Comparison of ENCODE assay signal across 8 mouse cellular contexts in genomic region chr15:101479007-101479665, GRCm38 (mm10). TPM values are rescaled to one million over a fixed set of nuclear protein-coding genes. Genes with fewer than 3 reads are reported as not detected.
DNase-seq lines count a peak whose midpoint lies in the region; ATAC-seq and TF ChIP-seq lines count a peak whose summit lies in the region.

No protein-coding gene starts in this region.

- no peaks in the 10 kb centered on the region for H3K36me3 ChIP-seq in CH12.LX (replicated peaks in 1 of 2; ENCODE audit: control insufficient read depth in 1 of 2, insufficient read depth in 1 of 2, low read length in 1 of 2)
- no peaks in the 10 kb centered on the region for H3K36me3 ChIP-seq in forebrain, postnatal 0 days (ENCODE audit: insufficient read depth)
- no peaks in the 10 kb centered on the region for H3K36me3 ChIP-seq in hindbrain, embryonic 15.5 days

- no peak overlapping the region for H3K9ac ChIP-seq in CH12.LX (ENCODE audit: insufficient read depth, low read depth)
- peak overlapping the region; percentile 28; the same call in 1 of the 2 replicates for H3K9ac ChIP-seq in forebrain, postnatal 0 days
- 0 out of 2 replicates have a peak overlapping the region, but pooled peaks have one; percentile 14 for H3K9ac ChIP-seq in hindbrain, embryonic 15.5 days

- no peak overlapping the region for H3K4me3 ChIP-seq in CH12.LX (replicated peaks in 1 of 3; ENCODE audit: low read depth in 2 of 3, low read length in 2 of 3, poor library complexity in 1 of 3)
- H3K4me3 ChIP-seq in forebrain, postnatal 0 days (ENCODE audit: low read depth, low read length): peak overlapping the region; percentile 23
- peak overlapping the region; percentile 27 for H3K4me3 ChIP-seq in hindbrain, embryonic 15.5 days

- TF ChIP-seq POLR2A in CH12.LX (IDR thresholded peaks at IDR 0.05; ENCODE audit: low read depth, low read length): no peak

- H3K9me3 ChIP-seq in CH12.LX (replicated peaks; ENCODE audit: low read length): no peaks in the 10 kb centered on the region
- no peaks in the 10 kb centered on the region for H3K9me3 ChIP-seq in forebrain, postnatal 0 days (ENCODE audit: low read length)
- no peaks in the 10 kb centered on the region for H3K9me3 ChIP-seq in hindbrain, embryonic 15.5 days

- in situ Hi-C loops in CH12.LX (cut with MboI; ENCODE audit: low pct_ligation_motif_present, low pct_unique_long_range_greater_than_20kb, low sequenced_read_pairs): no loop called here

- WGBS in forebrain, postnatal 0 days: 9% methylated on average over 31 of the region's 31 CpGs
- WGBS in hindbrain, embryonic 15.5 days: 10% methylated on average over 31 of the region's 31 CpGs

- H3K4me2 ChIP-seq in CH12.LX (ENCODE audit: insufficient read depth, low read depth, poor library complexity, severe bottlenecking): no peak overlapping the region; the same call in 1 of the 2 replicates
- H3K4me2 ChIP-seq in forebrain, postnatal 0 days (ENCODE audit: low read depth): peak overlapping the region; percentile 62
- H3K4me2 ChIP-seq in hindbrain, embryonic 15.5 days: peak overlapping the region; percentile 75

- TF ChIP-seq CTCF in CH12.LX (conservative IDR thresholded peaks at IDR 0.05 in 1 of 2, IDR thresholded peaks at IDR 0.05 in 1 of 2; ENCODE audit: low read depth in 2 of 2, low read length in 2 of 2): peak in 1 of 2 experiments; percentile 64; a peak in 2 of 4 replicates
- peak; percentile 76 for TF ChIP-seq CTCF in forebrain, postnatal 0 days (IDR thresholded peaks at IDR 0.05; ENCODE audit: low read depth)

- DNase-seq in CH12.LX (ENCODE audit: extremely low read depth): no peak
- peak; percentile 20 to 35 for DNase-seq in cerebellum, adult 18-20 months
- DNase-seq in forebrain, postnatal 0 days: peak; percentile 55
- DNase-seq in left cerebral cortex, adult 11 months (ENCODE audit: low spot score): peak; percentile 19
- DNase-seq in lung, postnatal 10 days: peak; percentile 71
- DNase-seq in retina, postnatal 1 day: peak; percentile 77

- H3K4me1 ChIP-seq in CH12.LX (ENCODE audit: control insufficient read depth in 1 of 2, insufficient read depth in 2 of 2): no peaks in the 10 kb centered on the region
- H3K4me1 ChIP-seq in forebrain, postnatal 0 days (ENCODE audit: insufficient read depth): peaks cover 13% of the 10 kb centered on the region
- H3K4me1 ChIP-seq in hindbrain, embryonic 15.5 days (replicated peaks): peaks cover 11% of the 10 kb centered on the region

- peak; percentile 77 for ATAC-seq in forebrain, postnatal 0 days
- ATAC-seq in hindbrain, embryonic 15.5 days (ENCODE audit: low FRiP score, low read depth): no peak
- ATAC-seq in erythroid progenitor cell, adult 5-6 weeks (replicated peaks; ENCODE audit: low FRiP score, poor library complexity, severe bottlenecking): no peak

- no peak overlapping the region for H3K27ac ChIP-seq in CH12.LX (ENCODE audit: insufficient read depth, low read depth)
- no peak overlapping the region for H3K27ac ChIP-seq in forebrain, postnatal 0 days (ENCODE audit: low read depth, low read length)
- H3K27ac ChIP-seq in hindbrain, embryonic 15.5 days (replicated peaks): no peak overlapping the region

- dilution Hi-C loops in CH12.LX (cut with MboI; ENCODE audit: extremely low pct_ligation_motif_present, extremely low pct_unique_long_range_greater_than_20kb, low sequenced_read_pairs): no loop called here

- no peaks in the 10 kb centered on the region for H3K79me2 ChIP-seq in CH12.LX (replicated peaks; ENCODE audit: control insufficient read depth, extremely low read depth, insufficient read depth, poor library complexity, severe bottlenecking)

- no peak for TF ChIP-seq EP300 in CH12.LX (IDR thresholded peaks at IDR 0.05; ENCODE audit: low read length)

- TF ChIP-seq RAD21 in CH12.LX (IDR thresholded peaks at IDR 0.05; ENCODE audit: low read depth, low read length): peak; percentile 12

- peaks cover 87% of the 10 kb centered on the region for H3K27me3 ChIP-seq in CH12.LX (replicated peaks)
- no peaks in the 10 kb centered on the region for H3K27me3 ChIP-seq in forebrain, postnatal 0 days (ENCODE audit: insufficient read depth, low read length)
- H3K27me3 ChIP-seq in hindbrain, embryonic 15.5 days: 0 out of 2 replicates have a peak, but pooled peaks cover 3% of the 10 kb centered on the region

TF ChIP-seq in CH12.LX, 34 proteins besides CTCF, POLR2A, EP300 and RAD21:
- no peak for TF ChIP-seq KAT2A (IDR thresholded peaks at IDR 0.05; ENCODE audit: insufficient replicate concordance, low read length)
- TF ChIP-seq SMC3 (IDR thresholded peaks at IDR 0.05; ENCODE audit: low read depth, low read length): peak; percentile 37

RNA-seq across cellular contexts. Expression of gene Krt86, which starts 5.9 kb away (rescaled TPM):
- not detected in 2 replicates for total RNA-seq in CH12.LX (2012; rRNA removed)
- total RNA-seq in CH12.LX (2014; rRNA removed): not detected in 2 replicates
- not detected in 2 replicates for polyA plus RNA-seq in CH12.LX (2012; ENCODE audit: insufficient read length, low read depth)
- total RNA-seq in forebrain, postnatal 0 days (2014; rRNA removed): 0.14 TPM in 1 of 2 replicates, not detected in the other
- polyA plus RNA-seq in forebrain, postnatal 0 days (2015; fragmentation: Nextera tagmentation; extraction: Ambion mirVana): 0.11 and 0.19 TPM in 2 replicates
- 0.09 and 0.12 TPM in 2 replicates for polyA plus RNA-seq in hindbrain, embryonic 15.5 days (2015; fragmentation: Nextera tagmentation; extraction: Ambion mirVana)
- total RNA-seq in erythroid progenitor cell, adult 5-6 weeks (2015; ENCODE audit: low replicate concordance): not detected in 2 replicates
- not detected in 2 replicates for total RNA-seq in erythroid progenitor cell, adult 5-6 weeks (2017; ENCODE audit: low replicate concordance)

RNA-seq across cellular contexts. Expression of gene Krt83, which starts 12.2 kb away (rescaled TPM):
- total RNA-seq in CH12.LX (2012; rRNA removed) (not detected in 2 replicates), CH12.LX (2014; rRNA removed) (not detected in 2 replicates)
- polyA plus RNA-seq in CH12.LX (2012; ENCODE audit: insufficient read length, low read depth): not detected in 2 replicates
- not detected in 2 replicates for total RNA-seq in forebrain, postnatal 0 days (2014; rRNA removed)
- polyA plus RNA-seq in forebrain, postnatal 0 days (2015; fragmentation: Nextera tagmentation; extraction: Ambion mirVana): not detected in 2 replicates
- not detected in 2 replicates for polyA plus RNA-seq in hindbrain, embryonic 15.5 days (2015; fragmentation: Nextera tagmentation; extraction: Ambion mirVana)
- not detected in 2 replicates for total RNA-seq in erythroid progenitor cell, adult 5-6 weeks (2015; ENCODE audit: low replicate concordance)
- not detected in 2 replicates for total RNA-seq in erythroid progenitor cell, adult 5-6 weeks (2017; ENCODE audit: low replicate concordance)

RNA-seq across cellular contexts. Expression of gene Krt81, which starts 15.6 kb away (rescaled TPM):
- total RNA-seq in CH12.LX (2012; rRNA removed) (not detected in 2 replicates), CH12.LX (2014; rRNA removed) (not detected in 2 replicates)
- polyA plus RNA-seq in CH12.LX (2012; ENCODE audit: insufficient read length, low read depth): not detected in 2 replicates
- total RNA-seq in forebrain, postnatal 0 days (2014; rRNA removed): not detected in 2 replicates
- polyA plus RNA-seq in forebrain, postnatal 0 days (2015; fragmentation: Nextera tagmentation; extraction: Ambion mirVana): not detected in 2 replicates
- not detected in 2 replicates for polyA plus RNA-seq in hindbrain, embryonic 15.5 days (2015; fragmentation: Nextera tagmentation; extraction: Ambion mirVana)
- total RNA-seq in erythroid progenitor cell, adult 5-6 weeks (2015; ENCODE audit: low replicate concordance): 0.84 TPM in 1 of 2 replicates, not detected in the other
- total RNA-seq in erythroid progenitor cell, adult 5-6 weeks (2017; ENCODE audit: low replicate concordance): not detected in 2 replicates

RNA-seq across cellular contexts. Expression of gene Krt88, which starts 31.6 kb away (rescaled TPM):
- total RNA-seq in CH12.LX (2012; rRNA removed) (not detected in 2 replicates), CH12.LX (2014; rRNA removed) (not detected in 2 replicates)
- polyA plus RNA-seq in CH12.LX (2012; ENCODE audit: insufficient read length, low read depth): not detected in 2 replicates
- total RNA-seq in forebrain, postnatal 0 days (2014; rRNA removed): not detected in 2 replicates
- polyA plus RNA-seq in forebrain, postnatal 0 days (2015; fragmentation: Nextera tagmentation; extraction: Ambion mirVana): not detected in 2 replicates
- polyA plus RNA-seq in hindbrain, embryonic 15.5 days (2015; fragmentation: Nextera tagmentation; extraction: Ambion mirVana): not detected in 2 replicates
- not detected in 2 replicates for total RNA-seq in erythroid progenitor cell, adult 5-6 weeks (2015; ENCODE audit: low replicate concordance)
- not detected in 2 replicates for total RNA-seq in erythroid progenitor cell, adult 5-6 weeks (2017; ENCODE audit: low replicate concordance)

RNA-seq across cellular contexts. Expression of gene Gm49425, which starts 37.9 kb away (rescaled TPM):
- total RNA-seq in CH12.LX (2012; rRNA removed) (not detected in 2 replicates), CH12.LX (2014; rRNA removed) (not detected in 2 replicates)
- polyA plus RNA-seq in CH12.LX (2012; ENCODE audit: insufficient read length, low read depth): not detected in 2 replicates
- total RNA-seq in forebrain, postnatal 0 days (2014; rRNA removed): not detected in 2 replicates
- polyA plus RNA-seq in forebrain, postnatal 0 days (2015; fragmentation: Nextera tagmentation; extraction: Ambion mirVana): not detected in 2 replicates
- polyA plus RNA-seq in hindbrain, embryonic 15.5 days (2015; fragmentation: Nextera tagmentation; extraction: Ambion mirVana): not detected in 2 replicates
- total RNA-seq in erythroid progenitor cell, adult 5-6 weeks (2015; ENCODE audit: low replicate concordance): not detected in 2 replicates
- total RNA-seq in erythroid progenitor cell, adult 5-6 weeks (2017; ENCODE audit: low replicate concordance): not detected in 2 replicates

Comparison
In these comparisons a context has a peak if more than half of its experiments do, and no peak if none do; other contexts are left out.
1. H3K4me3 ChIP-seq: peak in forebrain, postnatal 0 days (single experiment) and hindbrain, embryonic 15.5 days (single experiment); none in CH12.LX (0 of 3).